Mouse (Mus musculus): ENCODE results near the gene Galntl6. TPM values are rescaled to one million over a fixed set of nuclear protein-coding genes. Genes with fewer than 3 reads are reported as not detected.

Galntl6 gene
- polyA plus RNA-seq, 1 experiment from 2014 or later, result 9.1 TPM

GRCm38 (mm10) chr8:57965508-57965907, 946.9 kb downstream of the Galntl6 start:
- Histone ChIP-seq H3K4me3 (replicated peaks; ENCODE audit: low read depth, low read length) (no peak overlapping the region), H3K9ac (replicated peaks; ENCODE audit: low read length) (no peak overlapping the region), H3K4me1 (ENCODE audit: control insufficient read depth, insufficient read depth, low read length) (peaks cover 6% of the 10 kb centered on the region; the same call in 1 of the 2 replicates), H3K36me3 (ENCODE audit: control insufficient read depth, insufficient read depth, low read length) (no peaks in the 10 kb centered on the region), H3K4me2 (ENCODE audit: low read length) (no peak overlapping the region), H3K9me3 (ENCODE audit: control insufficient read depth, low read length) (no peaks in the 10 kb centered on the region), H3K27ac (replicated peaks; ENCODE audit: low read depth, low read length) (no peak overlapping the region), H3K27me3 (ENCODE audit: control insufficient read depth, insufficient read depth, low read length) (no peaks in the 10 kb centered on the region)
- no peak for ATAC-seq (ENCODE audit: low FRiP score, low TSS enrichment)
- WGBS, result 71% methylated on average over 5 of the region's 5 CpGs
- DNase-seq, result no peak

GRCm38 (mm10) chr8:57962286-57963110, 949.9 kb downstream of the Galntl6 start:
- no peaks in the 10 kb centered on the region for H3K36me3 ChIP-seq (ENCODE audit: control insufficient read depth, insufficient read depth, low read length)
- H3K9me3 ChIP-seq (ENCODE audit: control insufficient read depth, low read length), result no peaks in the 10 kb centered on the region
- no peaks in the 10 kb centered on the region for H3K27me3 ChIP-seq (ENCODE audit: control insufficient read depth, insufficient read depth, low read length)
- H3K27ac ChIP-seq (replicated peaks; ENCODE audit: low read depth, low read length), result no peak overlapping the region
- peaks cover 6% of the 10 kb centered on the region for H3K4me1 ChIP-seq (ENCODE audit: control insufficient read depth, insufficient read depth, low read length)
- ATAC-seq (ENCODE audit: low FRiP score, low TSS enrichment) (no peak), DNase-seq (peak; percentile 55)
- H3K4me3 ChIP-seq (replicated peaks; ENCODE audit: low read depth, low read length), result no peak overlapping the region
- H3K9ac ChIP-seq (replicated peaks; ENCODE audit: low read length), result no peak overlapping the region
- WGBS, result 38% methylated on average over 12 of the region's 12 CpGs
- H3K4me2 ChIP-seq (ENCODE audit: low read length), result no peak overlapping the region

DNA sequence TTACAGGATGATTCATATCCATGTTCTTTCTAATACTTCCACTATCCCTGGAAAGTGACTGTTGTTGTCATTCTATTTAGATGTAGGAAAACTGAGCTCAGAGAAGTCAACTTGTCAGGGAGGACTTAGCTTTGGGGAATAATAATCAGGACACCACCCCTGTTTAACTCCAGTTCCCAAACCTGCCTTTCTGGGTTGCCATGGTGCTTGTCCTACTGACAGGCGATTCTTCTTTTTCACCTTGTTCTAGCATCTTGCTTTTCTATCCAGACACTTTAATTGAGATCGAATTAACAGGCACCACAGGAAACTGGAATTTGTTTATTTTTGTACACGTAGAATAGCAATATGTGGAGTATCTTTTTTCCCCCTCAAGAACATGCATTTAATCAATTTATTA, 953.3 kb downstream of the Galntl6 start:
- WGBS, result 42% methylated on average over 3 of the region's 3 CpGs
- Histone ChIP-seq H3K27me3 (ENCODE audit: control insufficient read depth, insufficient read depth, low read length) (no peaks in the 10 kb centered on the region), H3K4me2 (ENCODE audit: low read length) (no peak overlapping the region), H3K36me3 (ENCODE audit: control insufficient read depth, insufficient read depth, low read length) (no peaks in the 10 kb centered on the region), H3K4me3 (replicated peaks; ENCODE audit: low read depth, low read length) (no peak overlapping the region), H3K27ac (replicated peaks; ENCODE audit: low read depth, low read length) (no peak overlapping the region), H3K4me1 (ENCODE audit: control insufficient read depth, insufficient read depth, low read length) (peaks cover 6% of the 10 kb centered on the region), H3K9me3 (ENCODE audit: control insufficient read depth, low read length) (no peaks in the 10 kb centered on the region), H3K9ac (replicated peaks; ENCODE audit: low read length) (no peak overlapping the region)
- DNase-seq (no peak), ATAC-seq (ENCODE audit: low FRiP score, low TSS enrichment) (no peak)

- no peaks in the 10 kb centered on the region for H3K36me3 ChIP-seq (ENCODE audit: control insufficient read depth, insufficient read depth, low read length)
- no peak for ATAC-seq (ENCODE audit: low FRiP score, low TSS enrichment)
- 35% methylated on average over 16 of the region's 16 CpGs for WGBS
- no peak overlapping the region for H3K4me3 ChIP-seq (replicated peaks; ENCODE audit: low read depth, low read length)
- no peaks in the 10 kb centered on the region for H3K9me3 ChIP-seq (ENCODE audit: control insufficient read depth, low read length)
- H3K27ac ChIP-seq (replicated peaks; ENCODE audit: low read depth, low read length), result no peak overlapping the region
- no peak overlapping the region for H3K4me2 ChIP-seq (ENCODE audit: low read length)
- peaks cover 6% of the 10 kb centered on the region for H3K4me1 ChIP-seq (ENCODE audit: control insufficient read depth, insufficient read depth, low read length)
- DNase-seq, result no peak
- H3K27me3 ChIP-seq (ENCODE audit: control insufficient read depth, insufficient read depth, low read length), result no peaks in the 10 kb centered on the region
- no peak overlapping the region for H3K9ac ChIP-seq (replicated peaks; ENCODE audit: low read length)
Measured at GRCm38 (mm10) chr8:57958121-57958901, 954.1 kb downstream of the Galntl6 start.

GRCm38 (mm10) chr8:57955501-57955900, 956.9 kb downstream of the Galntl6 start:
- Histone ChIP-seq H3K4me1 (ENCODE audit: control insufficient read depth, insufficient read depth, low read length) (peaks cover 6% of the 10 kb centered on the region; the same call in 1 of the 2 replicates), H3K27ac (replicated peaks; ENCODE audit: low read depth, low read length) (no peak overlapping the region), H3K4me3 (replicated peaks; ENCODE audit: low read depth, low read length) (no peak overlapping the region), H3K36me3 (ENCODE audit: control insufficient read depth, insufficient read depth, low read length) (no peaks in the 10 kb centered on the region), H3K27me3 (ENCODE audit: control insufficient read depth, insufficient read depth, low read length) (no peaks in the 10 kb centered on the region), H3K4me2 (ENCODE audit: low read length) (no peak overlapping the region), H3K9ac (replicated peaks; ENCODE audit: low read length) (no peak overlapping the region), H3K9me3 (ENCODE audit: control insufficient read depth, low read length) (no peaks in the 10 kb centered on the region)
- 81% methylated on average over 7 of the region's 7 CpGs for WGBS
- DNase-seq (no peak), ATAC-seq (ENCODE audit: low FRiP score, low TSS enrichment) (no peak)

DNA sequence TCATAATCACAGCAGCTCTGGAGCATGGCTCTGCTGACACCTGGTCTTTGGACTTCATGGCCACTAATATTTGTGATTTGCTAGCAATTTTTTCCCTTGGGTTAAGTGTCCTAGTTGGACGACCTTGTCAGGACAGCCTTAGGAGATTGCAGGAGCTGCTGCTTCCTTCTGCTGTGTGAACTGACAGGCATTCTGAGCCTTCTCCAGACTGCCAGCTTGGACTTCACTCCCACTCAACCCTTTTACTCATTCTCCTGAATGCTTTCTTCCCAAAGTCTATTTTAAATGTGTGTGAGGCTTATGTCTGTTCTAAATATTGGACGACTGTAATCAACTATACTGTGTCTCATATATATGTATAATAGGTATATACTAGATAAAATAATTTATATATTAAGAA, 971.3 kb downstream of the Galntl6 start:
- 79% methylated on average over 2 of the region's 2 CpGs for WGBS
- DNase-seq (no peak), ATAC-seq (ENCODE audit: low FRiP score, low TSS enrichment) (no peak)
- Histone ChIP-seq H3K4me2 (ENCODE audit: low read length) (no peak overlapping the region), H3K9me3 (ENCODE audit: control insufficient read depth, low read length) (no peaks in the 10 kb centered on the region), H3K4me3 (replicated peaks; ENCODE audit: low read depth, low read length) (no peak overlapping the region), H3K4me1 (ENCODE audit: control insufficient read depth, insufficient read depth, low read length) (no peaks in the 10 kb centered on the region), H3K36me3 (ENCODE audit: control insufficient read depth, insufficient read depth, low read length) (no peaks in the 10 kb centered on the region), H3K9ac (replicated peaks; ENCODE audit: low read length) (no peak overlapping the region), H3K27ac (replicated peaks; ENCODE audit: low read depth, low read length) (no peak overlapping the region), H3K27me3 (ENCODE audit: control insufficient read depth, insufficient read depth, low read length) (no peaks in the 10 kb centered on the region)

DNA sequence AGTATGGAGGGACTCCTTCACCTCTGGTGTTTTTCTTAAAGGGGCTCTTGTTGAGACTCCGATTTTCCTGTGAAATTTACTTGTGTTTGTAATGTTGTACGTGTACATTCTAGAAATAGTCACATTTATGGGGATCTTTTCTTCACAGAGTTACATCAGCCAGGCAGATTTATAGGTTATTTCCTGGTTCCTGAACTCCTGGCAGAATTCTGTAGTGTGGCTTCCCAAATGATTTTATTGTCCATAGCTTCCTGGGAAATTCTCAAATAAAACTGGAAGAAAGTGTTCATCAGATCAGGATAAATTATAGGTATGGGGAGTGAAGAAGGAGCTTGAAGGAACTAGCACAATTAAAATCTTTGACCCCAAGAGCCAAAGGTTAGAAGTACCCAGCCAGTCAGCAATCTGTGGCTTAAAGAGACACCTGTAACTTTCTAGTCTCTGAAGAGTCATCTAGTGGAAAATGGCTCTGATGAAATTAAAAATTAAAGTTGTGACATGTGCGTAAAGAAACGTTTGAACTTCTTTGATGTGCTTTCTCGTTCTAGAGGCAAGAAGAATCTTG, 972.5 kb downstream of the Galntl6 start:
- DNase-seq (no peak), ATAC-seq (ENCODE audit: low FRiP score, low TSS enrichment) (no peak)
- Histone ChIP-seq H3K36me3 (ENCODE audit: control insufficient read depth, insufficient read depth, low read length) (no peaks in the 10 kb centered on the region), H3K9ac (replicated peaks; ENCODE audit: low read length) (no peak overlapping the region), H3K27ac (replicated peaks; ENCODE audit: low read depth, low read length) (no peak overlapping the region), H3K27me3 (ENCODE audit: control insufficient read depth, insufficient read depth, low read length) (no peaks in the 10 kb centered on the region), H3K4me3 (replicated peaks; ENCODE audit: low read depth, low read length) (no peak overlapping the region), H3K4me2 (ENCODE audit: low read length) (no peak overlapping the region), H3K4me1 (ENCODE audit: control insufficient read depth, insufficient read depth, low read length) (no peaks in the 10 kb centered on the region), H3K9me3 (ENCODE audit: control insufficient read depth, low read length) (no peaks in the 10 kb centered on the region)
- 72% methylated on average over 5 of the region's 5 CpGs for WGBS

DNA sequence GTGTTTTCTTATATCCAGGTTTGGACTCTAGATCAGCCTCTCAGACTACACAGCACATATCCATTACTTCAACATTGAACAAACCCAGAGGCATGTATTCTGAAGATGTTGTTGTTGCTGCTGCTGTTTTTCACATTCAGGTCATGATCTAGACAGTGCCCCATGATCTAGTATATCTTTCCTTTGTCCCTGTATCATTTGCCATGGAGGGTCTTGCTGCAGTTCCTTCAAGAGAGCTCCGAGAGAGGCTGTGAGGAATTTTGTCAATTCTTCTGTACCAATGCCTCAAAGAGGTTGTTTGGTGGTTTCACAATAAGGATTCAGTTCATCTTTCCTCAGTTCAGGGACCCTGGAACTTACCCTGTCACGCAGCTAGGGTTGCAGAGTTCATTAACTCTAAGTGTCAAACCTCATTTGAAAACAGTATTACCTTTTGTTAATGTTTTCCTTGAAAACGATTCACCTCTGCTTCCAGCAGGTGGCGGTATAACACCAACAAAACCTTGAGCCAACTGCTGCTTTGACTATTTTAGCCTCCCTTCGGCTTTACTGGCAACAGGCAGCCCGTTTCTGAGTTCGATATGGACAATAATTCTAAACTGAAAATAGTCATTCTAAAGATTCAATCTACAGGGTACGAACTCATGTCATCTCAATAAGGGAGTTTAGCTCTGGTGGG, 973.1 kb downstream of the Galntl6 start:
- Histone ChIP-seq H3K9ac (replicated peaks; ENCODE audit: low read length) (no peak overlapping the region), H3K36me3 (ENCODE audit: control insufficient read depth, insufficient read depth, low read length) (no peaks in the 10 kb centered on the region), H3K27ac (replicated peaks; ENCODE audit: low read depth, low read length) (no peak overlapping the region), H3K9me3 (ENCODE audit: control insufficient read depth, low read length) (no peaks in the 10 kb centered on the region), H3K4me1 (ENCODE audit: control insufficient read depth, insufficient read depth, low read length) (no peaks in the 10 kb centered on the region), H3K4me3 (replicated peaks; ENCODE audit: low read depth, low read length) (no peak overlapping the region), H3K4me2 (ENCODE audit: low read length) (no peak overlapping the region), H3K27me3 (ENCODE audit: control insufficient read depth, insufficient read depth, low read length) (no peaks in the 10 kb centered on the region)
- 19% methylated on average over 8 of the region's 8 CpGs for WGBS
- peak; percentile 89 for DNase-seq
- no peak for ATAC-seq (ENCODE audit: low FRiP score, low TSS enrichment)

Measured in midbrain, embryonic 14.5 days (tissue).